Mouse (Mus musculus) cerebellum, adult 8-10 months (tissue): ENCODE results near the gene Tmem201.

ENCODE experiments used
- DNase-seq: peaks from one replicate; pipeline ENCODE4 v3.0.0; 2022

The Tmem201 gene

GRCm38 (mm10) chr4:149711955-149712354 is 25.9 kb downstream of the Tmem201 start:
- DNase-seq, result peak; percentile 52

GRCm38 (mm10) chr4:149711485-149711884 is 26.4 kb downstream of the Tmem201 start:
- no peak for DNase-seq

GRCm38 (mm10) chr4:149710510-149710909 is 27.3 kb downstream of the Tmem201 start:
- no peak for DNase-seq

- no peak for DNase-seq
Observed at GRCm38 (mm10) chr4:149705941-149706340, 31.9 kb downstream of the Tmem201 start.

- no peak for DNase-seq
Observed at GRCm38 (mm10) chr4:149705298-149705697, 32.5 kb downstream of the Tmem201 start.

GRCm38 (mm10) chr4:149702210-149702979 is 35.4 kb downstream of the Tmem201 start, which contains the start of gene Pik3cd:
Pik3cd (minus strand) TSS chr4:149702571.
- no peak for DNase-seq

- DNase-seq, result no peak
Observed at GRCm38 (mm10) chr4:149701426-149702209, 36.2 kb downstream of the Tmem201 start.

GRCm38 (mm10) chr4:149699953-149700352 is 37.9 kb downstream of the Tmem201 start:
- no peak for DNase-seq

- DNase-seq, result no peak
Observed at GRCm38 (mm10) chr4:149698197-149698821, 39.5 kb downstream of the Tmem201 start.

GRCm38 (mm10) chr4:149697506-149698196 is 40.2 kb downstream of the Tmem201 start:
- no peak for DNase-seq

GRCm38 (mm10) chr4:149696189-149696971 is 41.5 kb downstream of the Tmem201 start:
- DNase-seq, result no peak

GRCm38 (mm10) chr4:149691368-149691767 is 46.5 kb downstream of the Tmem201 start:
- DNase-seq, result no peak

- no peak for DNase-seq
Observed at GRCm38 (mm10) chr4:149690828-149691280, 47.0 kb downstream of the Tmem201 start.

GRCm38 (mm10) chr4:149689822-149690700 is 47.8 kb downstream of the Tmem201 start:
- DNase-seq, result no peak

- no peak for DNase-seq
Observed at GRCm38 (mm10) chr4:149688861-149689260, 49.0 kb downstream of the Tmem201 start.

- no peak for DNase-seq
Observed at GRCm38 (mm10) chr4:149684841-149685623, 52.8 kb downstream of the Tmem201 start.

- DNase-seq, result no peak
Observed at GRCm38 (mm10) chr4:149683875-149684274, 54.0 kb downstream of the Tmem201 start.

- no peak for DNase-seq
Observed at GRCm38 (mm10) chr4:149679056-149679770, 58.6 kb downstream of the Tmem201 start.

GRCm38 (mm10) chr4:149678006-149678405 is 59.8 kb downstream of the Tmem201 start:
- no peak for DNase-seq
